In the genomic region with DNA sequence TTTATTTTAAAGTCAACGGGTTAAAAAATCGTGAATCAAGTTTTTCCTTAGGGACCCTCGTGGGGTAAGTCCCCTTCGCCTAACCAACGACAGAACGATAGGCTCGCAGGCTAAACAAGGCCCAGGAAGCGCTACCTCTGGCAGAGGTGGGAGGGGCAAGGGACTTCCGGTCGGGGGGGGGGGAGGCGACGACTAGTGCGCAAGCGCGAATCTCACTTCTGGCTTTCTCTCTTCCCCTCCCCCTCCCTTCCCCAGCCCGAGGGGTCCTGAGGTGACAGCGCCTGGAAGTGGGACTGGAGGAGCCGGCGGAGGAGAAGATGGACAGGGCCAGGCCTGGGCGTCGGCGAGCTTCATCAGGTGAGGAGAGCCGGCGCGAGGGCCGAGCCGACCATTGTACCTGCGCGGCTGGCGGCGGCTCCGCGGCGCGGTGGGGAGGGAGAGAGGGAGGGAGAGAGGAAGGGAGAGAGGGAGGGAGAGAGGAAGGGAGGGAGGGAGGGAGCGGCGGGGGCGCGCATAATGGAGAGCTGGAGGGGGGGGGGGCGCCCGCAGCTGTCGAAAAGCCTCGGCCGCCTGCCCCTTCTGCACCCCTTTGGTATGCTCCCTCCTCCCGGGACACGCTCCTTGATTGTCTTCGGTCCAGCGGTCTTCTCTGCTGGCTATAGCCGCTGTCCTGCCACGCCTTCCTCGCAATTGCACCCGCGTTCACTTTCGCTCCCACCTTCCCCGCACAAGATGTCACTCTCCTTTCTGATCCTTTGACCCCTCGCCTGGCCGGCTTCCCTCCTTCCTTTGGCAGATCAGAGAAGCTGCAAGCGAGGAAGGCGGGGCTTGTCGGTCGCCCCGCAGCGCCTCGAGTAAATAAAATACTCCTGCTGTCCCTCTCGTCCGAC, we compare ENCODE assay signal across 8 mouse cellular contexts. TPM values are rescaled to one million over a fixed set of nuclear protein-coding genes. Genes with fewer than 3 reads are reported as not detected.
DNase-seq lines count a peak whose midpoint lies in the region; ATAC-seq and TF ChIP-seq lines count a peak whose summit lies in the region.

No protein-coding gene starts in this region.

- under 1% methylated on average over 57 of the region's 66 CpGs for WGBS in embryonic facial prominence, embryonic 13.5 days
- WGBS in heart, adult 2 months: under 1% methylated on average over 44 of the region's 66 CpGs
- WGBS in kidney, adult 2 months: under 1% methylated on average over 53 of the region's 66 CpGs
- under 1% methylated on average over 44 of the region's 66 CpGs for WGBS in limb, embryonic 11.5 days
- WGBS in midbrain, embryonic 13.5 days: under 1% methylated on average over 57 of the region's 66 CpGs

- intact Hi-C loops in heart, adult 2 months (cut with DNase I): loop anchor here (1.0 to 5.0 kb wide), 5 partner anchors 38 to 109 kb away; a partner anchor contains a TSS

- no peaks in the 10 kb centered on the region for H3K27me3 ChIP-seq in embryonic facial prominence, embryonic 13.5 days
- no peaks in the 10 kb centered on the region for H3K27me3 ChIP-seq in heart, adult 2 months (ENCODE audit: control insufficient read depth, insufficient read depth, low read length)
- H3K27me3 ChIP-seq in kidney, adult 2 months (replicated peaks; ENCODE audit: control insufficient read depth, insufficient read depth, low read length): no peaks in the 10 kb centered on the region
- no peaks in the 10 kb centered on the region for H3K27me3 ChIP-seq in limb, embryonic 11.5 days (ENCODE audit: control insufficient read depth, insufficient read depth, low read length)
- H3K27me3 ChIP-seq in midbrain, embryonic 13.5 days: no peaks in the 10 kb centered on the region

- peaks cover 7% of the 10 kb centered on the region for H3K4me1 ChIP-seq in embryonic facial prominence, embryonic 13.5 days
- peaks cover 2% of the 10 kb centered on the region for H3K4me1 ChIP-seq in heart, adult 2 months (ENCODE audit: control insufficient read depth, insufficient read depth, low read length)
- H3K4me1 ChIP-seq in kidney, adult 2 months (ENCODE audit: control insufficient read depth, insufficient read depth, low read length): no peaks in the 10 kb centered on the region
- H3K4me1 ChIP-seq in limb, embryonic 11.5 days (ENCODE audit: control insufficient read depth, insufficient read depth, low read length): no peaks in the 10 kb centered on the region; the same call in 1 of the 2 replicates
- H3K4me1 ChIP-seq in midbrain, embryonic 13.5 days (replicated peaks): peaks cover 16% of the 10 kb centered on the region

- H3K9me3 ChIP-seq in embryonic facial prominence, embryonic 13.5 days: no peaks in the 10 kb centered on the region
- H3K9me3 ChIP-seq in limb, embryonic 11.5 days (ENCODE audit: control insufficient read depth, low read length): no peaks in the 10 kb centered on the region
- no peaks in the 10 kb centered on the region for H3K9me3 ChIP-seq in midbrain, embryonic 13.5 days

- peak overlapping the region; percentile 92 for H3K27ac ChIP-seq in embryonic facial prominence, embryonic 13.5 days
- peak overlapping the region; percentile 96 for H3K27ac ChIP-seq in heart, adult 2 months
- H3K27ac ChIP-seq in kidney, adult 2 months (ENCODE audit: insufficient read depth, low read depth, low read length): peak overlapping the region; percentile 98
- H3K27ac ChIP-seq in limb, embryonic 11.5 days (replicated peaks; ENCODE audit: low read depth, low read length): peak overlapping the region; percentile 72
- H3K27ac ChIP-seq in midbrain, embryonic 13.5 days: peak overlapping the region; percentile 98

- H3K79me2 ChIP-seq in heart, adult 2 months (replicated peaks; ENCODE audit: control insufficient read depth, insufficient read depth, low read length): no peaks in the 10 kb centered on the region

- peak overlapping the region; percentile 80 for H3K9ac ChIP-seq in embryonic facial prominence, embryonic 13.5 days
- peak overlapping the region; percentile 66 for H3K9ac ChIP-seq in heart, adult 2 months (ENCODE audit: low read depth, low read length)
- peak overlapping the region; percentile 76 for H3K9ac ChIP-seq in limb, embryonic 11.5 days (ENCODE audit: low read length)
- H3K9ac ChIP-seq in midbrain, embryonic 13.5 days (replicated peaks): peak overlapping the region; percentile 86

- H3K4me3 ChIP-seq in embryonic facial prominence, embryonic 13.5 days: peak overlapping the region; percentile 79
- peak overlapping the region; percentile 87 for H3K4me3 ChIP-seq in heart, adult 2 months
- H3K4me3 ChIP-seq in kidney, adult 2 months (ENCODE audit: insufficient read depth, low read depth, low read length): peak overlapping the region; percentile 90
- H3K4me3 ChIP-seq in limb, embryonic 11.5 days (ENCODE audit: low read depth, low read length): peak overlapping the region; percentile 80
- H3K4me3 ChIP-seq in midbrain, embryonic 13.5 days (replicated peaks): peak overlapping the region; percentile 79

- H3K36me3 ChIP-seq in embryonic facial prominence, embryonic 13.5 days: peaks cover 6% of the 10 kb centered on the region; the same call in 1 of the 2 replicates
- peaks cover 3% of the 10 kb centered on the region; the same call in 1 of the 2 replicates for H3K36me3 ChIP-seq in heart, adult 2 months (ENCODE audit: control insufficient read depth, insufficient read depth, low read length)
- no peaks in the 10 kb centered on the region; the same call in 1 of the 2 replicates for H3K36me3 ChIP-seq in kidney, adult 2 months (ENCODE audit: control insufficient read depth, insufficient read depth, low read length)
- H3K36me3 ChIP-seq in limb, embryonic 11.5 days (ENCODE audit: control insufficient read depth, insufficient read depth, low read length): no peaks in the 10 kb centered on the region
- peaks cover 6% of the 10 kb centered on the region; the same call in 1 of the 2 replicates for H3K36me3 ChIP-seq in midbrain, embryonic 13.5 days

- H3K4me2 ChIP-seq in embryonic facial prominence, embryonic 13.5 days: peak overlapping the region; percentile 57
- peak overlapping the region; percentile 45 for H3K4me2 ChIP-seq in limb, embryonic 11.5 days (ENCODE audit: low read depth, severe bottlenecking)
- peak overlapping the region; percentile 68 for H3K4me2 ChIP-seq in midbrain, embryonic 13.5 days (replicated peaks)

- ATAC-seq in embryonic facial prominence, embryonic 13.5 days (ENCODE audit: insufficient number of reproducible peaks, insufficient read depth, low FRiP score, low TSS enrichment, low read depth): peak; percentile 85
- peak; percentile 89 for ATAC-seq in limb, embryonic 11.5 days (ENCODE audit: insufficient number of reproducible peaks, low FRiP score, low TSS enrichment, low read depth)
- peak; percentile 95 for ATAC-seq in midbrain, embryonic 13.5 days

- DNase-seq in 416B (ENCODE audit: low read depth): peak; percentile 93
- DNase-seq in adrenal gland, postnatal 4 days (ENCODE audit: low spot score in 2 of 2): peak; percentile 53 to 75
- DNase-seq in heart, adult 2 months: peak; percentile 87 to 89
- peak; percentile 94 for DNase-seq in kidney, adult 2 months
- DNase-seq in limb, embryonic 11.5 days (ENCODE audit: low spot score): peak; percentile 91
- peak; percentile 69 for DNase-seq in spleen, adult 12 weeks (ENCODE audit: low spot score)

- TF ChIP-seq CTCF in heart, adult 2 months (IDR thresholded peaks at IDR 0.05): no peak
- no peak for TF ChIP-seq CTCF in kidney, adult 2 months (conservative IDR thresholded peaks at IDR 0.05; ENCODE audit: insufficient read depth, insufficient read length, low read depth, low read length)

- no peak for TF ChIP-seq EP300 in heart, adult 2 months (IDR thresholded peaks at IDR 0.05; ENCODE audit: insufficient read depth, low read depth, low read length)

- TF ChIP-seq POLR2A in heart, adult 2 months (IDR thresholded peaks at IDR 0.05; ENCODE audit: insufficient read depth, low read depth, low read length): peak; percentile 67
- no peak for TF ChIP-seq POLR2A in kidney, adult 2 months (IDR thresholded peaks at IDR 0.05; ENCODE audit: low read depth, low read length)

RNA-seq across cellular contexts. Expression of a gene that starts 27.3 kb away (rescaled TPM):
- total RNA-seq in adrenal gland, postnatal 4 days (2021): 10 to 100 TPM; 32.6 to 33.9 TPM
- 44.9 and 51.2 TPM in 2 replicates for polyA plus RNA-seq in embryonic facial prominence, embryonic 13.5 days (2015; fragmentation: Nextera tagmentation; extraction: Ambion mirVana)
- 10 to 100 TPM; 14.4 to 15.6 TPM for total RNA-seq in heart, adult 2 months (2021)
- polyA plus RNA-seq in heart, adult 2 months (2012; rRNA removed): 2.9 and 6.1 TPM in 2 replicates
- 2.9 and 3.1 TPM in 2 replicates for polyA plus RNA-seq in kidney, adult 2 months (2012; rRNA removed)
- 31.1 and 33.1 TPM in 2 replicates for polyA plus RNA-seq in limb, embryonic 11.5 days (2014; fragmentation: Nextera tagmentation; extraction: Ambion mirVana)
- 65.1 and 73.7 TPM in 2 replicates for polyA plus RNA-seq in midbrain, embryonic 13.5 days (2015; fragmentation: Nextera tagmentation; extraction: Ambion mirVana)

RNA-seq across cellular contexts. Expression of a gene that starts 37.8 kb away (rescaled TPM):
- 10 to 100 TPM; 17.4 to 17.8 TPM for total RNA-seq in adrenal gland, postnatal 4 days (2021)
- 27.7 and 28.5 TPM in 2 replicates for polyA plus RNA-seq in embryonic facial prominence, embryonic 13.5 days (2015; fragmentation: Nextera tagmentation; extraction: Ambion mirVana)
- total RNA-seq in heart, adult 2 months (2021): 10 to 100 TPM; 12.0 TPM
- polyA plus RNA-seq in heart, adult 2 months (2012; rRNA removed): 2.5 and 4.2 TPM in 2 replicates
- polyA plus RNA-seq in kidney, adult 2 months (2012; rRNA removed): 2.9 and 3.3 TPM in 2 replicates
- polyA plus RNA-seq in limb, embryonic 11.5 days (2014; fragmentation: Nextera tagmentation; extraction: Ambion mirVana): 35.3 and 35.7 TPM in 2 replicates
- polyA plus RNA-seq in midbrain, embryonic 13.5 days (2015; fragmentation: Nextera tagmentation; extraction: Ambion mirVana): 23.2 and 23.8 TPM in 2 replicates

RNA-seq across cellular contexts. Expression of a gene that starts 45.9 kb away (rescaled TPM):
- total RNA-seq in adrenal gland, postnatal 4 days (2021): 100 to 1,000 TPM; 104 to 109 TPM
- polyA plus RNA-seq in embryonic facial prominence, embryonic 13.5 days (2015; fragmentation: Nextera tagmentation; extraction: Ambion mirVana): 272 and 285 TPM in 2 replicates
- total RNA-seq in heart, adult 2 months (2021): 10 to 100 TPM; 47.1 to 50.7 TPM
- 15.1 and 30.1 TPM in 2 replicates for polyA plus RNA-seq in heart, adult 2 months (2012; rRNA removed)
- polyA plus RNA-seq in kidney, adult 2 months (2012; rRNA removed): 16.3 and 24.6 TPM in 2 replicates
- polyA plus RNA-seq in limb, embryonic 11.5 days (2014; fragmentation: Nextera tagmentation; extraction: Ambion mirVana): 308 and 314 TPM in 2 replicates
- polyA plus RNA-seq in midbrain, embryonic 13.5 days (2015; fragmentation: Nextera tagmentation; extraction: Ambion mirVana): 259 and 279 TPM in 2 replicates

Comparison
In these comparisons a context has a peak if more than half of its experiments do, and no peak if none do; other contexts are left out.
1. Peak in every context shown above with its lines: DNase-seq, ATAC-seq, H3K4me3 ChIP-seq and H3K27ac ChIP-seq.